Mouse (Mus musculus) spleen, adult 2 months (tissue): ENCODE results near the gene Ubald2.

Experiments
- CTCF ChIP-seq: fragments of 200-500 bp; IDR thresholded peaks from 2 replicates; pipeline ENCODE4 v1.5.1; 2011; ENCODE audit warnings: mild to moderate bottlenecking, inconsistent platforms; ENCODE audit not compliant: insufficient read depth, insufficient read length, insufficient replicate concordance; ENCODE audit errors: extremely low read depth
- POLR2A ChIP-seq: fragments of 200-500 bp; IDR thresholded peaks from 2 replicates; pipeline ENCODE4 v1.6.1; 2011; ENCODE audit warnings: low read depth, low read length, inconsistent platforms

DNA sequence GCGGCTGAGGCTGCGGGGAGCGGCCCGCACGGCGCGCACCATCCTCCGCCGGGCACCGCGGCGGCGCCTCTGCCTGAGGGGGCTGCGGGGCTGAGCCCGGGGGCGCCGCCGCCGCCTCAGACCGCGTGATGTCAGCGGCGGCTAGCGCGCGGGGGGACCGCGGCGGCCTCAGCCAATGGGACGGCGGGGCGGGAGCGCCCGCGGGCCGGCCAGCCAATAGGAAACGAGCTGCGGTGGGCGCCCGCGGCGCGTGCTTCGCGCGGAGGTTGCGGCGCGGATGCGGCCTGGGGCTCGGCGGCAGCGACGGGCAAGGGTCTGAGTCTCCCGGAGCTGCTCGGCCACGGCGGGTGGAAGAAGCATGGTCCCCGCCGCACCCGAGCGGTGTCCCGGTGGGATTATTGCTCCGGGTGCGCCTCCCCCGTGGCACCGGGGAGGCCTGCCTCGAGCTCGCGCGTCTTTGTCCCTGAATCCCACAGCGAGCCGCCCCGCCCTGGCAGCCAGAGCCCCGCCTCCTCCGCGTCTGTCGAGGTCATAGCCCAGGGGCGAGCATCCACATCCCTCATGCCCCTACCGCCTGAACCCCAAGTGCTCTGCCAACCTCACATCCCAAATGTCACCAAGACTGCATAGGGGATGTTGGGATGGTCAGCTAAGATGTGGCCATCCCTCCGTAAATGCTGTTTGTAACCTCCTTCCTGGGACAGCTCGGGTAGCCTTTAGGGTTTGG is 20.8 kb upstream of the Ubald2 start, which contains the start of gene Rnf157:
- TF ChIP-seq POLR2A (no peak), CTCF (no peak)
